Mouse (Mus musculus): Measurements from ENCODE around the gene Tex38. TPM values are rescaled to one million over a fixed set of nuclear protein-coding genes. Genes with fewer than 3 reads are reported as not detected.

Gene Tex38
- total RNA-seq, 2 experiments from 2014 or later: 0.49 TPM; not detected in 1

DNA sequence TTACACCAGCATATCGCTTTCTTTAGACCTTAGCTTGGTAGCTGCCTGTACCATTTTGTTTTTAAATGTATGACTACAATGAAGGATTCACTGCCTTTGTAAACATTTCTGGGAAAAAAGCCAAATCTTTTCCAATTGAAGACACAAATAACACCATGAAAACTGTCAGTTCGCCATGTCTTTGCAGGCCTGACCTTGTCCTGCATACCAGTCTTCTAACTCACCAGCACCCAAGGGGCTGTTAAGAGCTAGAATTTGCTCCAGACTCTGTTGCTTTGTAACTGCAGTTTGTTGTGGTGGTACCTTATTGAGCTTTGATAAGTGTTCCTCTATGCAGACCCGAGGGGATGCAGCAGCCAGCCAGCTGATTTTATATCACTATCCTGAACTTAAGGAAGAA lies 19.2 kb upstream of the Tex38 start:
- TF ChIP-seq CTCF (conservative IDR thresholded peaks at IDR 0.05): no peak
- H3K27ac ChIP-seq: no peak overlapping the region
- DNase-seq (ENCODE audit: low spot score in 2 of 2): no peak
- H3K4me3 ChIP-seq: no peak overlapping the region

DNA sequence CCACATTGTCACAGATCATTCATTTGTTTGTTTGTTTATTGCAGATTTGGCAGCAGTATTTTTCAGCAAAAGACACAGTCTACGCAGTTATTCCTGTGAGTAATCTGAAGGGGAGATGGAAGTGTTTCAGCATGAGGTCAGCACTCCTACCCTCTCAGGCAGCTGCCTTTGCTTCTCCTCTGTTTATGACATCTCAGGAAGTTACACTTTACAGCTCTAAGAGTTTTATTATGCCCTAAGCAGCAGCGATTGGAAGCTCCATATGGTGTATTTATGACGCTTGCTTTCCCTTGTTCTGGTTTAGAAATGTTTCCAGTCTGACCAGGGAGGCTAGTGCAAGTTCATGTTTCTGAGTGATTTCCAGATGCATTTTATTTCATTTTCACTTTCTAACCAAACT lies 14.5 kb upstream of the Tex38 start:
- no peak for TF ChIP-seq CTCF (conservative IDR thresholded peaks at IDR 0.05)
- no peak for DNase-seq (ENCODE audit: low spot score in 2 of 2)
- Histone ChIP-seq H3K27ac (peak overlapping the region; percentile 81), H3K4me3 (no peak overlapping the region)

DNA sequence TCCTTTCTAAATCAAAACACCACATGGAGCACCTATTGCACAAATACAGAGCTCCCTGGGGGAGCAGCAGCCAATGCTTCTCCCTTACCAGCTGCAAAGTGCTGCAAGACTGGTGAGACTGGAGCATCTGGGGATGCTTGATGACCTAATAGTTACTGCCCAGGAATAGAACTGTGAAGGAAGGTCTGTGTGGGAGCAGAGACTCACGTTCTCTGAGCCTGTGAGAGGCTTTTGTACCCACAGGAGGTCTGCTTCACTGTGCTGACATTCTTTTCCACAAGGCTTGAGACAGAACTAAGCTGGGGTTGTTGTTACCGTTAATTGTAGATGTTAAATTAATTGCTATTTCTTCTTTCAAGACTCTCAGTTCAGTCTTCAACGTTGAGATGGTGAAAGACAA lies 10.0 kb upstream of the Tex38 start:
- peak overlapping the region; percentile 66 for H3K27ac ChIP-seq
- no peak for TF ChIP-seq CTCF (conservative IDR thresholded peaks at IDR 0.05)
- DNase-seq (ENCODE audit: low spot score in 2 of 2): no peak
- H3K4me3 ChIP-seq: no peak overlapping the region

DNA sequence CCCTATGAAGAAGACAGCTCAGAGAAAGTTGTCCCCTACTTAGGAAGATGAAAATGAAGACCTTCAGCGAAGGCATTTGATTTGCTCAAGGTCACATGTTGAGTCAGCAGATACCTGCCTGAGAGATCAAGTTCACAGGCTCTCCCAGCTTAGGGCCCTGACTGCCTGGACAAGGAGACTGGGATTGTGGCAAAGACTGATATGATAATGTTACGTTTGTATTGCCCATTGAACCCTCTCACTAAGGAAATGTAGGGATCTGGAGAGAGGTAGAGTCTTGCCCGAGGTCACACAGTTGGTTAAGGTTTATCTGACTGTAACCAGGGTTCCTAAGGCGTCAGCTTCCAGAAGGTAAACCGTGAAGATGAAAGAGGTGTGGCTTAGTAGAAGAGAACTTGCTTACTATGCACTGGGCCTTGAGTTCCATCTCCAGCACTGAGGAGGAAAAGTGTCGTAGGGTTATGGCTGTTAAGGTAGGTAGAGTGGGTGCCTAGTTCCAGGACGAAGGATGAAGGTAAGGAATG lies 4.8 kb upstream of the Tex38 start:
- Histone ChIP-seq H3K27ac (peak overlapping the region; percentile 84), H3K4me3 (peak overlapping the region; percentile 85)
- DNase-seq (ENCODE audit: low spot score in 2 of 2): no peak
- TF ChIP-seq CTCF (conservative IDR thresholded peaks at IDR 0.05): no peak

DNA sequence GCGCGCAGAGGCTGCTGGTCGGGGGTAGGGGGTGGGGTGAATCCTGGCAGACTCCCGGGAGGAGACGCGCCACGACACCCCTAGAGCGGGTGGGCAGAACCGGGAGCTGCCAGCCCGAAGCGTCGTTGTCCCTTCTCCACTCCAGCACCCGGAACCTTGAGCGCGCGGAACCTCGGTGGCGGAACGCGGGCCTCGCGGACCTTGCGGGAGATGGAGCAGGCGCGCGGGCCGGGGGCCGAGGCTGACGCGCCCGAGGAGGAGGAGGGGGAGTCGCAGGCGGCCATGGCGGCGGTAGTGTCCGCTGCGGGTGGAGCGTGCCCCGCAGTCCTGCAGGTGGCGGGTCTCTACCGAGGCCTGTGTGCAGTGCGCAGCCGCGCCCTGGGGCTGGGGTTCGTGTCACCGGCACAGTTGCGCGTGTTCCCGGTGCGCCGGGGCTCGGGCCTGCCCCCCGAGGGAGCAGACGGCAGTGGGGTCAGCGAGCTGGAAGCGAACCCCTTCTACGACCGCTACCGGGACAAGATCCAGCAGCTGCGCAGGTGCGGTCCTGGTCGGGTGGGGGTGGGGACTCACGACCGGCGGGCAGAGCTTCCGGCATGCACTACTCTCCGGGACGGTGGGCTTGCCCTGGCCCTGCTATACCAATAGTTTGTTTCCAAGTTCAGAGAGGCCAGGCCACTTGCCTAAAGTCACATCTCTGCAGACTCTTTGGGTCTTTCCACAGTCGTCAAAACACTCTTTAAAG lies 4.1 kb upstream of the Tex38 start, which contains the start of gene Atpaf1:
TSS of gene Atpaf1 (plus strand) at position 44 of the 742 bp plus-strand sequence.
- Histone ChIP-seq H3K4me3 (peak within 1 kb of the TSS; percentile 85), H3K27ac (peak within 1 kb of the TSS; percentile 84)
- peak; percentile 78 to 88 for DNase-seq (ENCODE audit: low spot score in 2 of 2)
- TF ChIP-seq CTCF (conservative IDR thresholded peaks at IDR 0.05): peak; percentile 58

DNA sequence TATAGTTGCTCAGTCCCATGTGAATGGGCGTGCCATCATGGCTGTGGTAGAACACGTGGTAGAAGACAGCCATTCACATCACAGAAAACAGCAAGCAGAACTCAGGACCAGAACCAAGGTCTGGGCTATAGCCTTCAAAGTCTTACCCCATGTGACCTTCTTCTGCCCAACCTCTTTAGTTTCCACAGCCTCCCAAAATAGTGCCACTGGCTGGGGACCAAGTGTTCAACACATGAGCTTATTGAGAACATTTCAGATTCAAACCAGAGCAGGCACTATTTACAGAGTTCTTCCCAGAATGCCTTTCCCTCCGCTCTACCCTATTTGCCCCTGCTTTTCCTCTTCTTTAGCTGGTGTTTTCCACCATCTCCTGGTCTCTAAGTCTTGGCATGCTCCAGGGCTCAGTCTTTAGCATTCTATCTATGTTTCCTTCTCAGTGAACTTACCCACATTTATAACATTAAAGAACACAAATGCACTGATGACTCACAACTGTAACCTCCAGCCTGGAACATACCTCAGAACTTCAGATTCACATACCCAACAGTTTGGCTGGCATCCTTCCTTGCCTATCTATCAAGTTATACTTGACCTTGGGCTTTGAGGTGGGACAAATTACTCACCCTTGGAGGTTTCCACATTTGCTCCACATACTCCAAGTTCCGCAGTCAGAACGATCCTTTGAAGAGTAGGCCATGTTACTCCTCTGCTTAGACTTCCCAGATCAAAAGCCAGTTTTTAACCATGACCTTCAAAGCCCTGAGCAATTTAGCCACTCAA lies 1.4 kb upstream of the Tex38 start:
- Histone ChIP-seq H3K27ac (no peak overlapping the region), H3K4me3 (no peak overlapping the region)
- no peak for TF ChIP-seq CTCF (conservative IDR thresholded peaks at IDR 0.05)
- DNase-seq (ENCODE audit: low spot score in 2 of 2): no peak

DNA sequence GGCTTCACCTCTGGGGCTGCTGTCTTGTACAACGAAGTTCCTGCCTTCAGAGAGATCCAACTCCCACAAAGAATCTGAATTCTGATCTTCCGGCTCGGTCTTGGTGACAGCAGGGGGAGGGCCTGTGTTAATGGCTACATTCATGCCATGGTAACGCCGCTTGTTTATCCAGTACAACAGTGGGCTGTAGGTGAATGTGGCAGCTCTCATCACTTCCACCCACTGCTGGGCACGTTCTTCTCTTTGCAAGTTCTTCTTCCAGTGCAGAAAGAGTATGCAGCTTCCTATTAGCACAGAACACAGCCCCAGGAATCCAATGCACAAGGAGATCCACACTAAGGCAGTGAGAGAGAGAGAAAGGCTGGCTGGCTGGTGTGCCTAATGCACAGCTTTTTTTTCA lies 549 bp downstream of the Tex38 start:
- no peak for TF ChIP-seq CTCF (conservative IDR thresholded peaks at IDR 0.05)
- no peak for DNase-seq (ENCODE audit: low spot score in 2 of 2)
- Histone ChIP-seq H3K4me3 (no peak overlapping the region), H3K27ac (no peak overlapping the region)

DNA sequence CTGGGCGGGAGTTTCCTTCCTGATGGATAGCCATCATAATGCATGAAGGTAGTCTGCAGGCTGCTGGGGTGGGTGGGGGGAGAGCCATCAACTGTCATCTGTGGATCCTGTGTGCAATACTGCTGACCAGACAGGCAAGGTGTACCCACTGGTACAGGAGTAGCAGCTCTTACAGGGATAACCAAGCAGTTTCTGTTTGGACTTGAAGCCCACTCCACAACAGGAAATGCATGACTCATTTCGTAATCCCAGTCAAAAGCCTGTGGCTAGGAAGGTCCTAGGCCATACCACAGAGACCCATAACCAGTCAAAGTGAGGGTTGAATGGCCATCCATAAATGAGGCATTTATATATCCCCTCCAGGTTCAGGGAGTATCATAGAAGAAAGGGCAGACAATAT lies 3.2 kb downstream of the Tex38 start:
- no peak overlapping the region for H3K27ac ChIP-seq
- DNase-seq (ENCODE audit: low spot score in 2 of 2): no peak
- H3K4me3 ChIP-seq: no peak overlapping the region
- TF ChIP-seq CTCF (conservative IDR thresholded peaks at IDR 0.05): no peak

DNA sequence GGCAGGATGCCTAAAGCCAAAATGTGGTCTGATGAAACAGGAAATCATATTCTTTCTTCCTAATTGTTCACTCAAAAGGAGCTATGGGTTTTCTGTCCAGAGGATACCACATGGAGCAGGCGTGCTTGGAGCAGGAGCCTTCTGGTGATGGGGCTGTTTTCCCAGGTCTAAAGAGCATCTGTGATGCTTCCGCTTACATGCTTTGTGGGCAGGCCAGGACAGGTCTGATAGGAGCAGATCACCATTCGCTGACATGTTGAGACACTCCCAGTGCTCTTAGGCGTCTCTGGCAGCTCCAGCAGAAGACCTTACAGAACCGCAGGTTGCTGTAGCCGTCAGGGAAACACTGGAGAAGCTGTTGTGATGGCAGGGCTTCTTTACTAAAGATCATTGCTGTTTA lies 5.8 kb downstream of the Tex38 start:
- H3K27ac ChIP-seq: no peak overlapping the region
- H3K4me3 ChIP-seq: no peak overlapping the region
- DNase-seq (ENCODE audit: low spot score in 2 of 2): no peak
- TF ChIP-seq CTCF (conservative IDR thresholded peaks at IDR 0.05): no peak

DNA sequence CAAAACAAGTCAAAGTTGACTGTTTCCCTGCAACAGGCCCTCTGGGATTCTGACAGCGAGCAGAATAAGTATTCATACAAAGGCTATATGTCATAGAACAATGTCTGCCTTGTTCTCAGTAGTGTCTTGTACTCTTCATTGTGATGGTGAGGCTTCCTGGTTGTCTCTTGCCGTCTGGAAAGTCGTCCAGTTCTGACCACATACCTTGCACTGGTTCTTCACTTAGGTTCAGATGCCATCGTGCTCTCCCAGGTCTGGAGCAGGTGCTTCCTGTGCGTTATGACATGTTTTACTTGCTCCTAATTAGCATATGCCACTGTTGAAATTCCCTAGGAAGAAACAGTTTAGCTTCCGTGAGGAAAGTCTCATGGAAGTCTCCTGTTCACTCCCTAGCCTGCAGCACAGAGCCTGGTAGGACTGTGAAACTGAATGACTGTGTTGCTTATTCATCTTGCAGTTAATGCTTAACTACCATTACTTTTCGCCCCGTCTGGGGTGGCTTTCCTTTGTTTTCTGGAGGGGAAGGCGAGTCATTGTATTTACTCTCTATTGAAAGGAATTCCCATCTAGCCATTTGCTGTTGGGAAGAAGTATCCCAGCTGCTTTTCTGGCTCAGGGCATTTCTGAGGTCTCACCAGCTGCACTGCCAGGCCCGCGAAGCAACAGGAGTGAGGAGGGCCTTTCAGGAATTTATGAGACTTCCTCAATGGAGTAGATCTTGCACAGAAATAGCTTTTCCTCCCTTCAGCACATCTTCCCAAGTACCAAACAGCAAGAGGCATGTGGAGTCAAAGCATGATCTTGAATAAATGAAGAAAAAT lies 13.0 kb downstream of the Tex38 start:
- no peak for TF ChIP-seq CTCF (conservative IDR thresholded peaks at IDR 0.05)
- no peak overlapping the region for H3K4me3 ChIP-seq

DNA sequence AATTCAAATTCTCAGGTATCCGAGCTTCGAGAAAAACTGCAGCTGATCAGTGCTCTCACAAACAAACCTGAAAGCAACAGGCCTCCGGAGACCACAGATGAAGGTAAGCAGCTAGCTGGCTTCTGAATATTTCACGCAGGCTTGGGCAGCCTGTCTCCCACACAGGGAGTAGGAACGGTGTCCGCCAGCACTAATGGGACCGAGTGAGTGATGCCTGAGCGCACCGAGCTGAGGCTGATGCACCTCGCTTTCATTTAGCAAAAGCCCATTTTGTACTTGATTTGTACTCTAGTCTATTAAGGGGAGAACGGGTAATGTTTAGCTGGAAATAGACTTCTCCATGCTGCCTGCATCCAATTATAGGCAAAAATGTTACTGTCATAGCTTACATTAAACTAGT lies 16.2 kb downstream of the Tex38 start:
- DNase-seq (ENCODE audit: low spot score in 2 of 2): no peak
- H3K27ac ChIP-seq: no peak overlapping the region
- TF ChIP-seq CTCF (conservative IDR thresholded peaks at IDR 0.05): no peak
- no peak overlapping the region for H3K4me3 ChIP-seq

More for the DNA sequence above, 13.0 kb downstream of the Tex38 start:
- no peak for DNase-seq (ENCODE audit: low spot score in 2 of 2)
- no peak overlapping the region for H3K27ac ChIP-seq

DNA sequence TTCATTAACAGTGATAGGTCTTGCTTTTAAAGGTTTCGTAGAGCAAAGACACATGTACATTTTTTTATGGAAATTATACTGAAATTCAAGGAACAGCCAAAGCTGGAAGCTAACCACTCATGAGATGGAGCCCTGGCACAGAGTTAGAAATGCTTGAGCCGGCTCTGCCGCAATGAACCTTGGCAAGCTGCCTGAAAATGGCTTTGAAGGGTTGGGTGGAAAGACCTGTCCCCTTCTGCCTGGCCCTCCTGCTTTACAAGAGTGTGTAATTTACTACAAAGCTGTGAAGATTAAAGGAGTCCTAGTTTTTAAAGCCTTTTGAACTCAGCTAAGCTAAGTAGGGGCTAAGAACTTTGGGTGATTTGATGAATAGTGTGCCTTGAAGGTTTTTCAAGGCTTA lies 19.6 kb downstream of the Tex38 start:
- no peak for TF ChIP-seq CTCF (conservative IDR thresholded peaks at IDR 0.05)
- no peak overlapping the region for H3K4me3 ChIP-seq
- DNase-seq (ENCODE audit: low spot score in 2 of 2): no peak
- H3K27ac ChIP-seq: 0 out of 2 replicates have a peak overlapping the region, but pooled peaks have one; percentile 24

DNA sequence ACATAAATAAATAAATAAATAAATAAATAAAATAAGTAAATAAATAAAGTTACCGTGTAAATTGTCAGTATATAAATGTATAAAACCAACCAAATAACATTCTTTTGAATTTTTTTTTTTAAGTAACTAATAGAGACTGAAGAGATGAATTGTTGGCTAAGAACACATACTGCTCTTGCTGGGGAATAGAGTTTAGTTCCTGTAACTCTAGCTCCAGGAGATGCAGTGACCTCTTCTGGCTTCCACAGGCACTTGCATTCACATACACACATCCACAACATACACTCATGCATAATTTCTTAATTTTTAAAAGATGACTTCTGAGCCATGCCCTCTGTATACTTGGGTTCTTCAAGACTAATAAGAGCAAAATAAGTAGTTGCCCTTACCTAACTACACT lies 26.0 kb downstream of the Tex38 start:
- no peak overlapping the region for H3K27ac ChIP-seq
- TF ChIP-seq CTCF (conservative IDR thresholded peaks at IDR 0.05): peak; percentile 36
- no peak for DNase-seq (ENCODE audit: low spot score in 2 of 2)
- no peak overlapping the region for H3K4me3 ChIP-seq
